Comparison of ENCODE assay signal across 10 mouse cellular contexts in genomic region chr3:107101456-107101786, GRCm38 (mm10). TPM values are rescaled to one million over a fixed set of nuclear protein-coding genes. Genes with fewer than 3 reads are reported as not detected.
DNase-seq lines count a peak whose midpoint lies in the region; ATAC-seq lines count a peak whose summit lies in the region.
"Had no signal": no experiment of that assay in that cellular context is flagged by ENCODE, and none has a peak within 500 bp of the region (broad histone marks: within the 10 kb centered on the region; RNA-seq: fewer than 3 reads in every experiment).

No protein-coding gene starts in this region.

- no peaks in the 10 kb centered on the region for H3K36me3 ChIP-seq in forebrain, embryonic 16.5 days (ENCODE audit: control insufficient read depth, insufficient read depth)

- peaks cover 12% of the 10 kb centered on the region for H3K4me1 ChIP-seq in forebrain, embryonic 16.5 days (replicated peaks; ENCODE audit: control insufficient read depth, insufficient read depth, low read length)

- peaks cover 13% of the 10 kb centered on the region for H3K27me3 ChIP-seq in forebrain, embryonic 16.5 days (replicated peaks; ENCODE audit: control insufficient read depth, insufficient read depth, low read length)

- H3K9me3 ChIP-seq in forebrain, embryonic 16.5 days (ENCODE audit: control insufficient read depth, low read length), result no peaks in the 10 kb centered on the region

- H3K9ac ChIP-seq in forebrain, embryonic 16.5 days (replicated peaks; ENCODE audit: low read depth, low read length), result peak overlapping the region; percentile 63

- H3K4me2 ChIP-seq in forebrain, embryonic 16.5 days (ENCODE audit: low read length), result peak overlapping the region; percentile 80

- intact Hi-C loops in left cerebral cortex, postnatal 4 days (cut with DNase I), result no loop called here

- DNase-seq in embryo, embryonic 11 days, result peak; percentile 32
- no peak for DNase-seq in embryo, embryonic 9.5 days (ENCODE audit: extremely low spot score)
- DNase-seq in right cerebral cortex, postnatal 10 days (ENCODE audit: low spot score in 2 of 2), result peak; percentile 58 to 64
- no peak for DNase-seq in right cerebral cortex, adult 18-20 months
- DNase-seq in left cerebral cortex, postnatal 4 days, result peak; percentile 61
- DNase-seq in right cerebral cortex, postnatal 25 days, result peak; percentile 48

- H3K4me3 ChIP-seq in forebrain, embryonic 16.5 days (replicated peaks; ENCODE audit: low read length), result peak overlapping the region; percentile 53

- WGBS in forebrain, embryonic 16.5 days, result under 1% methylated on average over 38 of the region's 41 CpGs

- ATAC-seq in forebrain, embryonic 16.5 days, result peak; percentile 65
- no peak for ATAC-seq in megakaryocyte, adult 5-6 weeks (ENCODE audit: poor library complexity, severe bottlenecking)

- H3K27ac ChIP-seq in forebrain, embryonic 16.5 days (ENCODE audit: low read length), result no peak overlapping the region
- H3K27ac ChIP-seq: macrophage had no signal

RNA-seq across cellular contexts. Expression of gene Kcna2, which starts 0.5 kb away (rescaled TPM):
- polyA plus RNA-seq in forebrain, embryonic 16.5 days (2015; fragmentation: Nextera tagmentation; extraction: Ambion mirVana), result 0.72 and 0.94 TPM in 2 replicates
- total RNA-seq in left cerebral cortex, postnatal 4 days (2021), result 10 to 100 TPM; 21.6 to 21.8 TPM
- total RNA-seq in megakaryocyte, adult 5-6 weeks (2015), result under 0.01 and 0.07 TPM in 2 replicates
- total RNA-seq in megakaryocyte, adult 5-6 weeks (2017), result 0.04 TPM in 1 of 2 replicates, not detected in the other
- total RNA-seq: common myeloid progenitor, adult 5-6 weeks had no signal

Comparison
In these comparisons a context has a peak if more than half of its experiments do, and no peak if none do; other contexts are left out.
1. DNase-seq: peak in embryo, embryonic 11 days (single experiment), right cerebral cortex, postnatal 10 days (2 of 2), left cerebral cortex, postnatal 4 days (single experiment) and right cerebral cortex, postnatal 25 days (single experiment); none in embryo, embryonic 9.5 days (single experiment) and right cerebral cortex, adult 18-20 months (single experiment).
2. RNA of gene Kcna2, which starts 0.5 kb away (total RNA-seq): 21.6 to 21.8 TPM in left cerebral cortex, postnatal 4 days; under 0.01 to 0.07 TPM in megakaryocyte, adult 5-6 weeks; every median in the first group is over 10 times any median in the second.